Mouse (Mus musculus) bone marrow macrophage, adult 2 months (primary cell): Measurements from ENCODE around the gene Hist1h4i.

ENCODE experiments used
- CTCF ChIP-seq: IDR thresholded peaks from 2 replicates; pipeline ENCODE4 v1.5.1; 2012; ENCODE audit warnings: low read depth, mild to moderate bottlenecking, low read length, moderate library complexity
- POLR2A ChIP-seq: IDR thresholded peaks from 2 replicates; pipeline ENCODE4 v1.6.1; 2012; ENCODE audit warnings: mild to moderate bottlenecking, low read depth, low read length, borderline replicate concordance

- TF ChIP-seq CTCF (no peak), POLR2A (no peak)
These were observed 43.9 kb downstream of the Hist1h4i start for GRCm38 (mm10) chr13:21997201-21997820.
